ENCODE assay signal across 7 mouse cellular contexts in the genomic region with DNA sequence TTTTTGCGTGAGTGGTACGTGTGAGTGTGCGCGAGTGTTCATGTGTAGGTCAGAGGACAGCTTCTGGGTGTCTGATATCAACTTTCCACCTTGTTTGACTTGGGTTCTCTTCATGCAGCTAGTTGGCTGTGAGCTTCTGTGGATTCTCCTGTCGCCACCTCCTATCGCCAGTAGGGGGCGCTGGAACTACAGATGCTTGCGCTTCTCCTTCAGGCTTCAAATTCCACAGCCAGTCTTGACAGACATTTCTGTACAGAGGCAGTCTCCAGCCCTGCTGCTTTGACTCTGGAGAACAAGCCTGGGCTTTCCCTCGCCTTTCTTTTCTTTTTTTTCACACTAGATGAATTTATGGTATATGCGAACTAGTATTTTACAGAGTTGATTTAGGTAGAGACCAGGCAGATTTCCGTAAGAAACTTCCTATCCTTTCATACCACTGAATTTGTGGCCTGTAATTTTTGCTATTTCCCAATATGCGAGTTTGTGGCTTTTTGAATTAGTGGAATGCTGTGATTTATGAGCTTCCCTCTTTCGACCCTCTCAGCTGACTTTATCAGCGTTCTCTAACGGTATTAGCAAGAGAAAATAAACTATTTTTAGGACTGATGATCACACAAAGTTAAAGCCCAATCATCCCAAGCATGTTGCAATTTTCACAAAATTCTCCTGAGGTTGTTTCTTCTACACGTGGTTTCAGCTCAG.
DNase-seq lines count a peak whose midpoint lies in the region; TF ChIP-seq lines count a peak whose summit lies in the region.

No protein-coding gene starts in this region.

- TF ChIP-seq CTCF in MEL (IDR thresholded peaks at IDR 0.05 in 2 of 3, conservative IDR thresholded peaks at IDR 0.05 in 1 of 3; ENCODE audit: control insufficient read depth in 1 of 3, insufficient read depth in 1 of 3, low read depth in 2 of 3, low read length in 3 of 3, poor library complexity in 1 of 3, severe bottlenecking in 1 of 3), result peak; percentile 32 to 59 (median 36)

- no peaks in the 10 kb centered on the region for H3K9me3 ChIP-seq in MEL (replicated peaks; ENCODE audit: insufficient read depth, low read length)
- H3K9me3 ChIP-seq in embryonic facial prominence, embryonic 10.5 days, result no peaks in the 10 kb centered on the region

- H3K36me3 ChIP-seq in MEL (ENCODE audit: control insufficient read depth in 1 of 2, insufficient read depth in 2 of 2, low read length in 2 of 2), result no peaks in the 10 kb centered on the region
- no peaks in the 10 kb centered on the region for H3K36me3 ChIP-seq in embryonic facial prominence, embryonic 10.5 days (replicated peaks)

- H3K79me2 ChIP-seq in MEL (ENCODE audit: control insufficient read depth, insufficient read depth, low read length, poor library complexity), result no peaks in the 10 kb centered on the region

- no peak for TF ChIP-seq RAD21 in MEL (IDR thresholded peaks at IDR 0.05; ENCODE audit: low read depth, low read length)

- no peak overlapping the region for H3K9ac ChIP-seq in MEL (ENCODE audit: control insufficient read depth, low read depth, low read length, poor library complexity, severe bottlenecking)

- no peak overlapping the region for H3K4me3 ChIP-seq in MEL (ENCODE audit: control insufficient read depth in 1 of 2, insufficient read depth in 1 of 2, low read depth in 2 of 2, low read length in 2 of 2)
- H3K4me3 ChIP-seq in embryonic facial prominence, embryonic 10.5 days, result no peak overlapping the region

- H3K4me1 ChIP-seq in MEL (ENCODE audit: control insufficient read depth in 1 of 2, insufficient read depth in 2 of 2, low read length in 2 of 2), result no peaks in the 10 kb centered on the region
- no peaks in the 10 kb centered on the region for H3K4me1 ChIP-seq in embryonic facial prominence, embryonic 10.5 days

- TF ChIP-seq EP300 in MEL (IDR thresholded peaks at IDR 0.05; ENCODE audit: low read depth in 1 of 2, low read length in 2 of 2), result no peak

- WGBS in embryonic facial prominence, embryonic 10.5 days, result 38% methylated on average over 16 of the region's 16 CpGs

- H3K27me3 ChIP-seq in MEL (ENCODE audit: control insufficient read depth in 1 of 2, insufficient read depth in 2 of 2, low read length in 2 of 2), result no peaks in the 10 kb centered on the region
- H3K27me3 ChIP-seq in embryonic facial prominence, embryonic 10.5 days (replicated peaks; ENCODE audit: low read depth, poor library complexity, severe bottlenecking), result no peaks in the 10 kb centered on the region

- no peak for TF ChIP-seq POLR2A in MEL (IDR thresholded peaks at IDR 0.05; ENCODE audit: control insufficient read depth in 1 of 2, insufficient read depth in 1 of 2, low read depth in 1 of 2, low read length in 2 of 2, poor library complexity in 1 of 2)

- peak; percentile 7 for DNase-seq in MEL (ENCODE audit: low read depth, low spot score)
- peak; percentile 79 to 81 for DNase-seq in adrenal gland, postnatal 36 days
- peak; percentile 83 for DNase-seq in embryonic facial prominence, embryonic 10.5 days (ENCODE audit: low spot score)
- peak; percentile 31 to 77 for DNase-seq in heart, adult 9 months (ENCODE audit: low spot score in 2 of 2)
- peak; percentile 68 to 89 for DNase-seq in layer of hippocampus, adult 8-10 months (ENCODE audit: low spot score in 2 of 2)
- DNase-seq in lung, postnatal 25 days (ENCODE audit: low spot score), result peak; percentile 83
- DNase-seq in skeletal muscle tissue, adult 2 months (ENCODE audit: low read depth, low spot score), result peak; percentile 61

- no peak overlapping the region for H3K27ac ChIP-seq in MEL (ENCODE audit: control insufficient read depth, low read depth, low read length)
- no peak overlapping the region for H3K27ac ChIP-seq in embryonic facial prominence, embryonic 10.5 days (replicated peaks)

TF ChIP-seq in MEL, 35 proteins besides CTCF, POLR2A, EP300 and RAD21:
- TF ChIP-seq SMC3 (IDR thresholded peaks at IDR 0.05; ENCODE audit: low read depth, low read length) (peak; percentile 6; the same call in 1 of the 2 replicates), POLR2AphosphoS2 (IDR thresholded peaks at IDR 0.05; ENCODE audit: low read length) (no peak)

Comparison
In these comparisons a context has a peak if more than half of its experiments do, and no peak if none do; other contexts are left out.
1. DNase-seq: peak in every context shown above with its lines; median percentile 83 in embryonic facial prominence, embryonic 10.5 days; 83 in lung, postnatal 25 days; 80 in adrenal gland, postnatal 36 days; 78 in layer of hippocampus, adult 8-10 months; 61 in skeletal muscle tissue, adult 2 months; 54 in heart, adult 9 months; 7 in MEL.